Mouse (Mus musculus) liver, embryonic 12.5 days (tissue): ENCODE results near the gene Polr2e. TPM values are rescaled to one million over a fixed set of nuclear protein-coding genes. Genes with fewer than 3 reads are reported as not detected.

Experiments used
- ATAC-seq: fragments of 200-750 bp; cut with Nextera tagmentation; 2 replicates; pipeline ENCODE4 v1.8.0; 2017; ENCODE audit warnings: moderate number of reproducible peaks, mild to moderate bottlenecking, moderate library complexity
- H3K27ac ChIP-seq: fragments of 300-500 bp; sonication (generic); 2 replicates; pipeline ENCODE4 v1.5.1; 2016; ENCODE audit warnings: mild to moderate bottlenecking
- H3K27me3 ChIP-seq: fragments of 300-500 bp; sonication (generic); replicated peaks from 2 replicates; pipeline ENCODE4 v1.6.1; 2016; ENCODE audit warnings: mild to moderate bottlenecking, moderate library complexity
- H3K36me3 ChIP-seq: fragments of 300-500 bp; sonication (generic); 2 replicates; pipeline ENCODE4 v1.6.1; 2016; ENCODE audit warnings: mild to moderate bottlenecking, moderate library complexity
- H3K4me1 ChIP-seq: fragments of 300-500 bp; sonication (generic); 2 replicates; pipeline ENCODE4 v1.6.1; 2016
- H3K4me2 ChIP-seq: fragments of 300-500 bp; sonication (generic); 2 replicates; pipeline ENCODE4 v1.6.1; 2016; ENCODE audit warnings: mild to moderate bottlenecking, moderate library complexity
- H3K4me3 ChIP-seq: fragments of 300-500 bp; sonication (generic); 2 replicates; pipeline ENCODE4 v1.5.1; 2016; ENCODE audit warnings: mild to moderate bottlenecking, moderate library complexity
- H3K9ac ChIP-seq: fragments of 300-500 bp; sonication (generic); 2 replicates; pipeline ENCODE4 v1.6.1; 2016; ENCODE audit warnings: mild to moderate bottlenecking, moderate library complexity
- H3K9me3 ChIP-seq: fragments of 300-500 bp; sonication (generic); replicated peaks from 2 replicates; pipeline ENCODE4 v1.6.1; 2016; ENCODE audit warnings: mild to moderate bottlenecking, moderate library complexity
- WGBS: fragments of 180-500 bp; shearing (Covaris S2); methylation state at CpG from one replicate; pipeline ENCODE4 v1.1.7; 2016; ENCODE audit not compliant: insufficient replicate concordance; 5-methylcytosine and 5-hydroxymethylcytosine counted together
- polyA plus RNA-seq: library from polyadenylated mRNA; unstranded; fragments of >200 nt; fragmentation: Nextera tagmentation; extraction: Ambion mirVana; gene quantifications from 2 replicates; pipeline ENCODE4 v1.2.1, GENCODE M21; 2016

The Polr2e gene
- polyA plus RNA-seq = 142 and 147 TPM in 2 replicates

DNA sequence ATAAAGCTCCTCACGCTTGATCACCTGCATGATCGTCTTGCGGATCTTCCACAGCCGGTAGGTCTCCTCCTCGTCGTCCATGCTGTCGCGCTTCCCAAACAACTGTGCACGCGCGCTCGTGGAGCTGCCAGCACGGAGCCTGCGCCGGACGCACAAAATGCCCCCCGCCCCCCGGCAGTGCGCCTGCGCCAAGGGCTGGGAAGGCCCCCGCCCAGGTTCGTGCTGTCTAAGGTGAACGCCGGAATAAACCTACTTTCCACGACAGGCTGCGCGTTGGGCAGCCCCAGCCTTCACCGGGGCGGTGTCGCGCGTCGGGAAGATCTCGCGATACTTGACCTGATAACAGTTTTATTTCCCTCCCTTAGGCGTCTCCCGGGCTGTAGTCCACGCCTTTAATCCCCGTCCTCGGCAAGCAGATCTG is at the start of gene Polr2e:
TSS of gene Polr2e (minus strand) at position 237 of the 421 bp plus-strand sequence.
- ATAC-seq = peak; percentile 94
- peaks cover 41% of the 10 kb centered on the region for H3K36me3 ChIP-seq
- peak within 1 kb of the TSS; percentile 76 for H3K4me3 ChIP-seq
- H3K4me2 ChIP-seq = peak within 1 kb of the TSS; percentile 81
- peaks cover 42% of the 10 kb centered on the region for H3K4me1 ChIP-seq
- under 1% methylated on average over 40 of the region's 40 CpGs for whole genome bisulfite sequencing
- H3K27me3 ChIP-seq = no peaks in the 10 kb centered on the region
- peak within 1 kb of the TSS; percentile 74 for H3K27ac ChIP-seq
- H3K9me3 ChIP-seq = no peaks in the 10 kb centered on the region
- peak within 1 kb of the TSS; percentile 83 for H3K9ac ChIP-seq

DNA sequence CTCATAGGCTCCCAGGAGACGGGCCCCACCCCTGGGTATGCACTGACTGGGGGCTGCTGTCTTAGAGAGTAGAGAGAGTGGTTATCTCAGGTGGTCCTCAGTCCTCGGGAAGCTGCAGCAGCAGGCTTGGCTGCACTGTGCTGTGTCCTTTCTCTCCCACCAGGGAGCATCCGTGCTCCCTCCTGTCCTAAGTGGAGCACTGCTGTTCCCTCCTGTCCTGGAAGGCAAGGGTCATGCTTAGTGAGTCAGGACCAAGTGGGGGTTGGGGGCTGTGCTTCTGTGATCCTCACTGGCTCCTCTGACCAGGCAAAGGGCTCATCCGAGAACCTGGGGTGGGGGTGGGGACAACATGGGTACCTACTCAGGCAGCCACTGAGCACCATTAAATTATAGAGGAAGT is 49.6 kb upstream of the Polr2e start:
- WGBS = 58% methylated on average over 4 of the region's 4 CpGs
- Histone ChIP-seq H3K27ac (peak overlapping the region; percentile 18; the same call in 1 of the 2 replicates), H3K4me1 (peaks cover 81% of the 10 kb centered on the region)

DNA sequence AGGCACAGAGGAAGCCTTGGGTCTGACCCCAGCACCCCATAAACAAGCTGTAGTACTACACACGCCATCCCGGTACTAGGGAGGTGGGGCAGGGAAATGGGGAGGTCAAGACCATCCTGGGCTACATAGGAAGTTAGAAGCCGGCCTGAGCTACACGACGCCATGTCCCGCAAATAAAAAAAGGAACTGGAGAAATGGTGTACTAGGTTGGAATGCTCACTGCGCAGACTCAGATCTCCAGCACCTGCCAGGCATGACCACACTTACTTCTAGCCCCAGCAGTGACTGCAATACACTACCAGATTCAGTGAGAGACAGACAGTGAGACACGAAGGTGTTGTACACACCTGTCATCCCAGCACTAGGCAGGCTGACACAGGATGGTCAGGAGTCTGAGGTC is 47.9 kb upstream of the Polr2e start:
- H3K36me3 ChIP-seq = peaks cover 57% of the 10 kb centered on the region
- H3K4me3 ChIP-seq = no peak overlapping the region
- ATAC-seq = no peak
- WGBS = 58% methylated on average over 8 of the region's 8 CpGs
- H3K27ac ChIP-seq = peak overlapping the region; percentile 70
- H3K9me3 ChIP-seq = no peaks in the 10 kb centered on the region
- peaks cover 79% of the 10 kb centered on the region for H3K4me1 ChIP-seq
- H3K4me2 ChIP-seq = no peak overlapping the region
- H3K27me3 ChIP-seq = no peaks in the 10 kb centered on the region
- no peak overlapping the region for H3K9ac ChIP-seq

More for the DNA sequence above, 49.6 kb upstream of the Polr2e start:
- Histone ChIP-seq H3K27me3 (no peaks in the 10 kb centered on the region), H3K4me3 (no peak overlapping the region), H3K9me3 (no peaks in the 10 kb centered on the region), H3K36me3 (peaks cover 46% of the 10 kb centered on the region), H3K9ac (no peak overlapping the region), H3K4me2 (no peak overlapping the region)
- ATAC-seq = peak; percentile 34

DNA sequence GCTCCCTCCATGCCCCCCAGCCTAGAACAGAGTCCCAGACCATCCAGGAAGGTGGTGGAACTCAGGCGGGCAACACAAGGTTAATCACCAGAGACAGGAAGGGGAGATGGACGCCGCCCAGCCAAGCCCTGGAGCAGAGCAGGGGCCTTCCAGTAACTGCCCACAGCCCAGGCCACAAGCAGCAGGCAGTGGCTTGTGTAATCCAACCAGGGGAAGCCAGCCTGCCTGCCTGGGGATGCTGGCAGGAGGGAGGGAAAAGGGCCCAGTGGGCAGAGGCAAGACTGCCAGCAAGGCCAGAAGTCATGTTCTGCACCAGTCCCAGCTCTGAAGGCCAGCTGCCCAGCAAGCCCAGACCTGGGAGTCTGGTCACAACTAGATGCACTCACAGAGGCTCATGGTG is 47.3 kb upstream of the Polr2e start:
- H3K4me1 ChIP-seq = peaks cover 79% of the 10 kb centered on the region
- no peak overlapping the region for H3K4me3 ChIP-seq
- H3K4me2 ChIP-seq = peak overlapping the region; percentile 10; the same call in 1 of the 2 replicates
- peak overlapping the region; percentile 24; the same call in 1 of the 2 replicates for H3K9ac ChIP-seq
- peak overlapping the region; percentile 70 for H3K27ac ChIP-seq
- no peaks in the 10 kb centered on the region for H3K27me3 ChIP-seq
- no peak for ATAC-seq
- 31% methylated on average over 3 of the region's 3 CpGs for WGBS
- peaks cover 62% of the 10 kb centered on the region for H3K36me3 ChIP-seq
- H3K9me3 ChIP-seq = no peaks in the 10 kb centered on the region

DNA sequence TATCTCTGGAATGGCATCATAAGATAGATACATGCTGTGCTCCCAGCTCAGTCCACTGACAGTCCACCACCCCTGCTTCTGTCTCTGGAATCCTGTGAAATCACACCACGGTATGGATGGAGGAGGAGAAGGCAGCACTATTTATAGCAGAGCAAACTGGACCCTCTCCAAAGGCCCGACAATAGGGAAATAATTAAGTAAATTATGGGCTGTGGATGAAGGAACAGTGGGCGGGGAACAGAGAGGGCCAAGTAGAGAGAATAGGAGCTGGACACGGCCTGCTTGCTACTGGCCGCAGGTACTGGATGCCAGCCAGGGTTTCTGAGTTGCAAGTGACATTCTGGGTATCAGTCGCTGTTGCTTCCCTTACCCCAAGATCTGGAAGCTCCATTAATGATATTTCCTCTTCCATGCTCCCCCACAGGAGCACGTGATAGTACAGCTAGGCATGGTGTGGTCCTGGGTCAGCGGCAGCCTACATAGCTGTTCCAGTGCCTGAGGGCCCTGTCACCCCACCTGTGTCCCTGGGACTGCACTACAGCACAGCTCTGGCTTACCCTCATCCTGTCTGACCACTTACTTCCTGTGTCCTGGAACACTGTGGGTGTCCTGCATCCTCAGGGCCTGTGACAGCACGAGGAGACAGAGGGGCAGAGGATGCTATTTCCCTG is 45.4 kb upstream of the Polr2e start:
- H3K27ac ChIP-seq = no peak overlapping the region
- peaks cover 66% of the 10 kb centered on the region for H3K36me3 ChIP-seq

DNA sequence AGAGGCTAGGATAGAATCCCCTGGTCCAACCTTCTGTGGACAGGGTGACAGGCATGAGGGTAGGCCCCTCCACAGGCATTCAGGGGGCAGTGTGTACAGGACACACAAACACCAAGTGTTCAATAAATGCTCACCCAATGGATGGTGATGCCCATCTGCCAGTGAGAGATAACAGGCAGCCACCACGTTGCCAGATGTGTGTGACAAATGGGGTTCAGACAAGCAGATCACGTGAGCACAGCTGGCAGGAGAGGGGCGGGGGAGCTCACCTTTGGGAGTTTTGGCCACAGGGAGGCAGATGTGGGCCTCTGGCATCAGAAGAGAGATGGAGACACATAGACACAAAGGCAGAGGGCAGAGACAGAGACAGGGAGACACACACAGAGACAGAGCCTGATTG is 41.5 kb upstream of the Polr2e start:
- H3K36me3 ChIP-seq = peaks cover 90% of the 10 kb centered on the region
- H3K4me3 ChIP-seq = peak overlapping the region; percentile 32
- peak overlapping the region; percentile 76 for H3K4me2 ChIP-seq
- no peaks in the 10 kb centered on the region for H3K27me3 ChIP-seq
- 17% methylated on average over 3 of the region's 3 CpGs for WGBS
- H3K9me3 ChIP-seq = no peaks in the 10 kb centered on the region
- peak overlapping the region; percentile 73 for H3K9ac ChIP-seq
- H3K4me1 ChIP-seq = peaks cover 68% of the 10 kb centered on the region
- peak overlapping the region; percentile 96 for H3K27ac ChIP-seq
- peak; percentile 93 for ATAC-seq

More for the DNA sequence above, 45.4 kb upstream of the Polr2e start:
- Histone ChIP-seq H3K9ac (no peak overlapping the region), H3K27me3 (no peaks in the 10 kb centered on the region), H3K4me2 (no peak overlapping the region), H3K4me1 (peaks cover 86% of the 10 kb centered on the region), H3K4me3 (no peak overlapping the region), H3K9me3 (no peaks in the 10 kb centered on the region)
- no peak for ATAC-seq
- 82% methylated on average over 9 of the region's 9 CpGs for WGBS

DNA sequence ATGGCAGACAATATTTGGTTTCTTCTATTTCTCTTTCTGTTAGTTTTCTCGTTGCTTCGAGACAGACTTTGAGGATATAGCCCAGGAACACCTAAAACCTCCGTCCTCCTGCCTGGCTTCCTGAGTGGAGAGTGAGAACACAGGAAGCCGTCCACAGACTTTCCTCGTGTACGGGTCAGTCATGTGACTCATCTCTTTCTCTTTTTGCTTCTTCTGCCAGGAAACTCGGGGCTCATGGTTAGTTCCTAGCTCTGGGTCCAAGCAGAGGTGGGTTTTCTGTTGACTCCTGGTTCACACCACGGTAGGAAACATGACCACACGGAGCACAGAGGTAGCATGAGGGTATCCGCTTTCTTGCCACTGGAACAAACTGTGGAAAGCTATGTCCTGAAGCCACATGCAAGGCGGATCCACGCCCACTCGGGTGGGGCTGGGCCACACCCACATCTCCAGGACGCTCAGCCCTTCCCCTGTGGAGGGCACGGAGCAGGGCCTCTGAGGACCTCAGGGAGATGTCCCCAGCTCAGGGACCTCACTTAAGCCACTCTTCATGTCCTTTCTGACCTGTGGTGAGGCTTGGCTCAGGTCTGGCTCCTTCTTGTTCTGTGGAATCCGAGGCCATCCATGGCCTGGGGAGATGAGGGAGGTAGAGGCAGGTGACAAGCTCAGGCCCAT is 40.9 kb upstream of the Polr2e start:
- Histone ChIP-seq H3K4me3 (peak overlapping the region; percentile 32), H3K4me2 (peak overlapping the region; percentile 76)

DNA sequence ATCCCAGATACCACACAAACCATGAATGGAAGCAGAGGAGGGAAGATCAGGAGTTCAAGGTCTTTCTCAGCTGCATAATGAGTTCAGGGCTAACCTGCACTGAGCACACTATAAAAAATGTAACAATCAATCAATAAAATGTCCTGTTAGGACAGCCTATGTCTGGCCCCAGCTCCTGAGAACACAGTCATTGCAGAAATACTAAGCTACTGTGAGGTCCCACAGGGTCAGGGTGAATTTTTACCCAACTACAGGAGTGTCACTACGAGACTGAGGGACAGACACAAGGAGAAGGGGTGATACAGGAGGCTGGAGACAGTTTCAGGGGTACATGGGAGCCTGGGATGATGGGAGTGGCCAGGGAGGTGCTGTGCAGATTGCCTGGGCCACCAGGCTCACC is 38.8 kb upstream of the Polr2e start:
- WGBS = 88% methylated on average over 1 of the region's 1 CpGs
- Histone ChIP-seq H3K36me3 (peaks cover 79% of the 10 kb centered on the region), H3K27ac (peak overlapping the region; percentile 51; the same call in 1 of the 2 replicates), H3K9me3 (no peaks in the 10 kb centered on the region), H3K4me1 (peaks cover 79% of the 10 kb centered on the region), H3K9ac (no peak overlapping the region), H3K4me3 (no peak overlapping the region), H3K27me3 (no peaks in the 10 kb centered on the region), H3K4me2 (no peak overlapping the region)
- no peak for ATAC-seq

More for the DNA sequence above, 40.9 kb upstream of the Polr2e start:
- Histone ChIP-seq H3K9me3 (no peaks in the 10 kb centered on the region), H3K36me3 (peaks cover 90% of the 10 kb centered on the region), H3K27ac (peak overlapping the region; percentile 96), H3K27me3 (no peaks in the 10 kb centered on the region), H3K9ac (peak overlapping the region; percentile 73), H3K4me1 (peaks cover 73% of the 10 kb centered on the region)
- 52% methylated on average over 16 of the region's 16 CpGs for WGBS
- ATAC-seq = peak; percentile 88

DNA sequence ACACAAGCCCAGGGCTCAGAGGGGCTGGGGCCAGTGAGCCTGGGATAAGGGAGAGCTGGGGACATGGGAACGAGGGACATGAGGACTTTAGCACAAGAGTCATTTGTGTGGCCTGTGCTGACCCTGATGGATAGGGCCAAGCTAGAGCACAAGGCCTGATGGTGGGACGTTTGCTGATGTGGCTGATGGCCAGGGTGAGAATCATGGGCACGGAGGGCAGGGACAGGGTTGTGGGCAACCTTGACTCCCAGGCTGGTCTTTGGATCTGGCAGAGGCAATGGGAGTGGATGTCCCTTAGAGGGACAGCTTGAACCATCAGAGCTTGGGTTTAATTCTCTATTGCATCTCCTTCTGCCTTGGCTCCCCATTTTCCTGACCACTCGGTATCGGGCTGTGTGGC is 37.7 kb upstream of the Polr2e start:
- Histone ChIP-seq H3K9me3 (no peaks in the 10 kb centered on the region), H3K27ac (peak overlapping the region; percentile 49; the same call in 1 of the 2 replicates), H3K9ac (no peak overlapping the region), H3K4me2 (no peak overlapping the region), H3K36me3 (peaks cover 70% of the 10 kb centered on the region), H3K27me3 (no peaks in the 10 kb centered on the region), H3K4me1 (peaks cover 79% of the 10 kb centered on the region), H3K4me3 (no peak overlapping the region)
- WGBS = 73% methylated on average over 5 of the region's 5 CpGs
- no peak for ATAC-seq

DNA sequence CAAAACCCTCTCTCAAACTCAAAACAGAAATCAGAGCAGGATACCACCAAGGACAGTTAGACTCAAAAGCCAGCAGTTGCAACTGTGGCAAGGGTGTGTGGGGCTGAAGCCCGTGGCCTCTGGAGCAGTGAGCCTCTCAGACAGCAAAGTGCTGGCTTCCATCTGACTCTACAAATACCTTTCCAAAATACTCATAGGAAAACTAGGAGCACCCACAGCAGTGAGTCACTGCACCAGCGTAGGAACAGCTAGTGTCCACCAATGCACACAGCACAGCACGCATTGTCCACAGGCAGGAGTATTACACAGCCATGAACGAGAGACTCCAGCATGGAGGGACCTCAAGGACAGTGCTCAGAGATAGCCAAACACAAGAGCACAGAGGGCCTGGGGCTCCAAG is 36.8 kb upstream of the Polr2e start:
- 87% methylated on average over 4 of the region's 4 CpGs for WGBS
- H3K27ac ChIP-seq = peak overlapping the region; percentile 59

DNA sequence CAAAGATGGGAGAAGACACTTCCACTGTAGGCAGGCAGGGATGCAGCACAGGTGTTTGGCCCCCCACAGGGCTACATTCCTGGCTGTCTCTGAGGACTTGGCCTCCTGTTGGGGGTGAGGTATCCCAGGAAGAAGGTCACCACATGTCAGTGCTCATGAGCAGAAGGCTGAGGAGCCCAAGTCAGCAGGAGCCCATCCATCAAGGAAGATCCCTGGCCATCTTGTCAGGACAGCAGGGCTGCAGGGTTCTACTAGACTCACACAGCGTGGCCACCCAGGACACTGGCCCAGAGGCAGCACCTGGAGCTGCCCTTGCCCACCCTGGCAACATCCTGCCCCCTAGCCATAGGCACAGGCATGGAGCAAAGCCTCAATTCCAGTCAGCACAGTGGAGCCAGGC is 36.3 kb upstream of the Polr2e start:
- WGBS = 80% methylated on average over 1 of the region's 1 CpGs
- Histone ChIP-seq H3K27ac (peak overlapping the region; percentile 59), H3K4me3 (no peak overlapping the region), H3K9ac (peak overlapping the region; percentile 3; the same call in 1 of the 2 replicates), H3K4me1 (peaks cover 79% of the 10 kb centered on the region), H3K9me3 (no peaks in the 10 kb centered on the region), H3K27me3 (no peaks in the 10 kb centered on the region), H3K36me3 (peaks cover 65% of the 10 kb centered on the region), H3K4me2 (no peak overlapping the region)
- no peak for ATAC-seq

More for the DNA sequence above, 36.8 kb upstream of the Polr2e start:
- Histone ChIP-seq H3K27me3 (no peaks in the 10 kb centered on the region), H3K36me3 (peaks cover 69% of the 10 kb centered on the region), H3K4me3 (no peak overlapping the region), H3K4me2 (no peak overlapping the region), H3K9ac (no peak overlapping the region), H3K9me3 (no peaks in the 10 kb centered on the region), H3K4me1 (peaks cover 79% of the 10 kb centered on the region)
- ATAC-seq = no peak
